Mouse (Mus musculus) forebrain, embryonic 11.5 days (tissue): ENCODE measurements around the gene Dpp4. TPM values are rescaled to one million over a fixed set of nuclear protein-coding genes. Genes with fewer than 3 reads are reported as not detected.

Experiments
- polyA plus RNA-seq: library from polyadenylated mRNA; unstranded; fragments of >200 nt; fragmentation: Nextera tagmentation; extraction: Ambion mirVana; gene quantifications from 2 replicates; pipeline ENCODE4 v1.2.1, GENCODE M21; 2014

The Dpp4 gene
- polyA plus RNA-seq, 1 experiment from 2014 or later = 0.57 TPM

Other genes with a start within 250 kb of the Dpp4 start
- gene Gcg, start 71.4 kb upstream of the Dpp4 start, polyA plus RNA-seq = not detected in 2 replicates
- gene Fap, start 161.8 kb upstream of the Dpp4 start, polyA plus RNA-seq = 3.5 and 3.9 TPM in 2 replicates
- 1.1 and 1.5 TPM in 2 replicates for gene Ifih1, start 234.0 kb upstream of the Dpp4 start, polyA plus RNA-seq